Mouse (Mus musculus) retina, postnatal 1 day (tissue): ENCODE measurements around the gene Dolk.
A peak's percentile ranks its signal among the peaks of the same experiment; 100 is the strongest.

ENCODE experiments used
- DNase-seq: peaks from one replicate; pipeline ENCODE4 v3.0.0-alpha.2; 2012

Dolk gene

GRCm38 (mm10) chr2:30267466-30267865 lies 18.7 kb downstream of the Dolk start:
- no peak for DNase-seq

DNA sequence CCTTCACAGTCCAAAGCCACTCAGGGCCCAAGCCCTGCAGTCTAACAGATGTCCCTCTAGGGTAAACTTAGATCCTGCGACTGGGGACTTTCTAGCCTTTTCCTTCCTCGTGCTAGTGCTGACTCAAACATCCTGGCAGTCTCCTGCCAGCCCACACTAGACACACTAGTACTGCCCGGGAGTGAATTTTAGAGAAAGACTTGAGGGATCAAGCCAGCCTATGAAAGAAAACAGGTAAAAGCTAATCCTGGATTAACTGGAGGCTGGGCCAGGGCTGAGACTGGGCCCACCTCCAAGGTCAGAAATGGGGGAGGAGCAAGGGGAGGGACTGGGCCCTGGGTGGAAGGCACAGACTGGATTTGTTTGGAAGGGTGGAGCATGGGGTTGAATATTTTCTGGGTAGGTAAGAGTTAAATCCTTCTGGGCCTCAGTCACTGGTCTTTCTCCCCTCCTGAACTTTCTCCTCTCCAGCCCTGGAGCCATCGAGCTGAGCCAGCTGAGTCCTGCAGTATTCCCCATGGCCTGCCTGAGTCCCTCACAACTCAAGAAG lies 19.7 kb downstream of the Dolk start:
- peak; percentile 77 for DNase-seq

DNA sequence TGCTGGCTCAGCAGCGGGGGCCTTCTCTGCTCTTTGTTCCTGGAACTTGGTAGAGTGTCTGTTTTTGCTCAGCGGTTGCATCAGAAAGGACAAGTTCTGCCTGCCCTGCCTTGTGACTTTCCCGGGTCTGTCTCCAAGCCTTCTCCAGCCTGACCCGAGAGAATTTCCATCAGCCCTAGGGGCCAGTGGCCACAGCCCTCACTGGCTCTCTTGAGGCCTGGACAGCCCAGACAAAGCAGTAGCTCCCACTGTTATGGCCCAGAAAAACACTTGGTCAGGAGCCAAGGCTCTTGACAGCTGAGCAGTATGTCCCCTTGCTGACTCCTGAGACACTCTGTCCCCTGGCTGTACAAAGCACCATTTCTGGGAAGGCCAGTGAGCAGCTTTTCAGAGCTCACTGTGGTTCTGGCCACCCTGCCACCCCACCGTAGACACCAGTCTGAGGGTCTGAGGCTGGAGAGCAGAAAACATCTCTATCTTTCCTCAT lies 20.3 kb downstream of the Dolk start, which contains the start of gene Phyhd1:
Phyhd1 (plus strand) TSS at position 437 of the 487 bp plus-strand sequence.
- peak; percentile 30 for DNase-seq

GRCm38 (mm10) chr2:30264671-30265519 lies 21.2 kb downstream of the Dolk start:
- DNase-seq, result no peak

DNA sequence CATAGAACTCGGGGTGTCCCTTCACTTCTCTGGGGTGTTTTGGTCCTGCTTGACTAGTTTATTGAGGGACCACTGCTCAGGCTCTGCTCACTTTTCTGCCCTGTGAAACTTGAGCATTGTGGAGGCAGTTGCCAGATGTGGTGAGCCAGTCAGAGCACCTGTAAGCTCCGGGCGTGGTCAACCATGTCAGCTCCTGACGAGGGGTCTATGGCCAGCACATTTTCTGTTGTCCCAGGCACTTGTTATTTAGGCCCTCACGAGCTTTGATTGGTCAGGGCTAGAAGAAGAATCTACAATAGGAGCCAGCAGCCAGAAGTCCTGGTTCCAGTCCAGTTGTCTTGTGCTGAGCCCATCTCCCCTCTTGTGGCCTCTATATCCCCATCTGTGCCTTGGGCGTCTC lies 22.3 kb downstream of the Dolk start:
- no peak for DNase-seq

- peak; percentile 49 for DNase-seq
Observed at GRCm38 (mm10) chr2:30262840-30263441, 23.2 kb downstream of the Dolk start.

- DNase-seq, result no peak
Observed at GRCm38 (mm10) chr2:30261921-30262839, 24.0 kb downstream of the Dolk start.

- no peak for DNase-seq
Observed at GRCm38 (mm10) chr2:30261064-30261736, 24.9 kb downstream of the Dolk start.

- no peak for DNase-seq
Observed at GRCm38 (mm10) chr2:30259131-30260064, 26.7 kb downstream of the Dolk start.

DNA sequence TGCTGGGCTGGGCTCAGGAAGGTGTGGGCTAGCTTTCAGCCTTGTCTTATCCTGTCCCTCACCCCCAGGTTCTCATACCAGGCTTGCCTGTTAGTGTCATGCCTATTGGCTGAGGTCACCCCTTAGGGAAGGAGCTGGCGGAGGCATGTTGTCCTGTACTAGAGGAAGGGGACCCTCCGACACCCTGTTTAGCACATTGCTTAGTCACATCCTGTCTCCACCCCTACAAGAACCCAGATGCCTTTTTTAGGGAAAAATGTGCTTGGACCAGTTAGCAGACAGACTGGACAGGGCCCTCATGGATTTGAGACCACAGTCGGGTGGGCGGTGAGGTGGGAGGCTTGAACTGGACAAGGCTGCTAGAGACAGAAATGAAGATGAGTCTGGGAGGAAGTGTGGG lies 27.5 kb downstream of the Dolk start:
- DNase-seq, result no peak

- DNase-seq, result no peak
Observed at GRCm38 (mm10) chr2:30257699-30258460, 28.3 kb downstream of the Dolk start.

DNA sequence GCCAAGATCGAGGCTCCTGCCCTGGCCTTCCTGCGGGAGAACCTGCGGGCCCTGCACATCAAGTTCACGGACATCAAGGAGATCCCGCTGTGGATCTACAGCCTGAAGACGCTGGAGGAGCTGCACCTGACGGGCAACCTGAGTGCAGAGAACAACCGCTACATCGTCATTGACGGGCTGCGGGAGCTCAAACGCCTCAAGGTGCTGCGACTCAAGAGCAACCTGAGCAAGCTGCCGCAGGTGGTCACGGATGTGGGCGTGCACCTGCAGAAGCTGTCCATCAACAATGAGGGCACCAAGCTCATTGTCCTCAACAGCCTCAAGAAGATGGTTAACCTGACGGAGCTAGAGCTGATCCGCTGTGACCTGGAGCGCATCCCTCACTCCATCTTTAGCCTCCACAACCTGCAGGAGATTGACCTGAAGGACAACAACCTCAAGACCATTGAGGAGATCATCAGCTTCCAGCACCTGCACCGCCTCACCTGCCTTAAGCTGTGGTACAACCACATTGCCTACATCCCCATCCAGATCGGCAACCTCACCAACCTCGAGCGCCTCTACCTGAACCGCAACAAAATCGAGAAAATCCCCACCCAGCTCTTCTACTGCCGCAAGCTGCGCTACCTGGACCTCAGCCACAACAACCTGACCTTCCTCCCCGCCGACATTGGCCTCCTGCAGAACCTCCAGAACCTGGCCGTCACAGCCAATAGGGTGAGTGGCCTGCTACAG lies 29.4 kb downstream of the Dolk start:
- DNase-seq, result no peak

- no peak for DNase-seq
Observed at GRCm38 (mm10) chr2:30255631-30256395, 30.3 kb downstream of the Dolk start.

DNA sequence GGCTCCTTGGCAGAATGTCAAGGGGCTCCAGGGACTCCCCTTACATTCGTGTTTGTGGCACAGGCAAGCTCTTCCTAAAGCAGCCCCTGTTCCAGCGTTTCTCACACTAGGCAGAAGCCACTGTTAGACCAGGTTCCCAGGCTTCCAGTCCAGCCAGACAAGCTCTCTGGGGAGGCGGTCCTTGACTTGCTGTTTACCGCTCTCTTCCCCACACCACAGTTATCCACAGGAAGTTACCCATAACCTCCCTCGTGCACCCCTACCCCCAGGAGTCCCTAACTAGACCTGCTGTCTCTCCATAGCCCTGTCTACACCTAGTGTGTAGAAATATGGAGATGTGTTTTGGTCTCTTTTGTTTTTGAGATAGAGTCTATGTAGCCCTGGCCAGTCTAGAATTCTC lies 32.3 kb downstream of the Dolk start:
- no peak for DNase-seq

DNA sequence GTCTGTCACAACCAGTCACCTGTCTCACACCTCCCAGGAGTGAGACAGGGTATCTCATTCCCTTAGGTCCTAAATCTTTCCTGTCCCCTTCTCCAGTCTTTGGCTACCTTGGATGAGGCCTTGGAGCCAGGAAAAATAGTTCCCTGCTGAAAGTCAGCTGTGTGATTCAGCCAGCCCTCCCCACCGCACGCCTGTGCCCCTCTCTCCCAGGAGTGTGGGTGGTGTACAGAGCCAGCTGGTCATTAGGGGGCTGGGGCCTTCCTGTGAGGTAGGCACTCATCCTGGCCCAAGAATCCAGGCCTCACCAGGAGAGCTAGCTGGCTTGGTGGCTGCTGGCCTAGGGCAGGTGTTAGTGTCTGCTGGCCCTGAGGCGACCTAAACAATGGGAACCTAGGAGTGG lies 33.6 kb downstream of the Dolk start:
- DNase-seq, result no peak

DNA sequence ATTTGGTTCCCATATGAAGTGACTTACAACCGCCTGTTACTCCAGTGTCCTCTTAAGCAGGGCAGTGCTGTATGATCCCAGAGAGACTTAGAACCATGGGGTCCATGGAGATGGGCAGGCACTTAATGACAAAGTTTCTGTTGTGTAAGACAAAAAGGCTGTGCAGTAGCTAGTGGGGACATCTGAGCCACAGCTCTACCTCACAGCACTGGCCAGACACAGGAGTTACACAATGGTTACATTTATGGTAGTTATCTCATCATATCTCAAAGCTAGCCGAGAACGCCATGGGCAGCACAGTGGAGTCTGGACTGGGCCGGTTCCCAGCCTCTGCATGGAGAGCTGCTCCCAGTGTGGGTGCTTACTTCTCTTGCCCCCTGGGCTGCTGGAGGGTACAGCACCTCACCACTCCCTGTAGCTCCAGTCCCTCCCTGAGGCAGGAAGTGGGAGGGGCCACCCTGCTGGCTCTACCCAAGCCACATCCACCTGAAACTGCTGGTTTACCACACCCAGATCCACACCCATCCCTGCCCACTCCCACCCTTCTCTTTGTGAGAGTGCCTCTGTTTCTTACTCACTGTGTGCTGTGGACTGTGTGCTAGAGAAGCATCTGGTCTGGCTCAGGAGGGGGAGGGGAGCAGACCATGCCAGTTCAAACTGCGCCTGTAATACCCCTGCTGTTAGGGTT lies 34.6 kb downstream of the Dolk start:
- DNase-seq, result no peak

DNA sequence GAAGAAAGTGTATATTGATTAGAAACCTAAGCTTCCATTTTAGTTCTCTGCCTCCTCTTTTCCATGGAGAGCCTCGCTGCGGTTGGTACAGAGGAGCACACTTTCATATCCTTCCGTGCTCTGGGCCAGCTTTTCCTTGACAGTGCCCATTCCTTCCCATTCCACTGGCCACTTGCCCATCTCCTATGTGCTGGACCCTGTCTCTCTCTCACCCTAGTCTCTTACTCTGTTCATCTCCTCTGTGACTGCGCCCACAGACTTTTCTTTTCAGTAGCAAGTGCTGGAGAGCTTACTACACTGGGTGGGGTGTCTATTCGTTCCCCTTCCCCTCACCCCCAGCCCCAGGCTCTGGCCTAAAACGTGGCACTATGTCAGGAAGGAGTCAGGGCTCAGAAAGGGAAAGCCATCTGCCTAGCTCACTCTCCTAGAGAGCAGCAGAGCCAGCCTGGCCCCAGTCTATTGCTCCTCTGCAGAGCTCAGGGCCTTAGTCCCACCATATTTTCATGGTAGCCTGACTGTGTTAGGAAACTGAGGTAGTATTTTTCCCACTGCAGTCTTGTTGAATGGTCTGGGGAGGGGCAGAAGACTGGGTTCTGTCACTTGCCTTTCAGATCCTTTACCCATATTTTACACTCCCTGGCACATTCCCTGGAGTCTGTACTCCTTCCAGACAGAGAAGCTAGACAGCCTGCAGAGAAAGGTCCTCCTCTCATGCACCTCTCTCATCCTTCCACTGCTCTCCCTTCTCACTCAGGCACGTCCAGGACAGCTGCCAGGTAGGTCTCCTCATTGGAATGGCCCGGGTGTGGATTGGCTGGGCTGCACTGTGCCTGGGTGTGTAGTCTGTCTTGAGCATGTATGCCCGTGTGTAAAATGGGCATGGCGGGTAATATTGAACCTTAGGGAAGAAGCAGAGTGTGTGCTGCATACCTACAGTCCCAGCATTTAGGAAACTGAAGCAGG lies 35.7 kb downstream of the Dolk start:
- DNase-seq, result no peak
